Mouse (Mus musculus): ENCODE results near the gene Pex10.

DNA sequence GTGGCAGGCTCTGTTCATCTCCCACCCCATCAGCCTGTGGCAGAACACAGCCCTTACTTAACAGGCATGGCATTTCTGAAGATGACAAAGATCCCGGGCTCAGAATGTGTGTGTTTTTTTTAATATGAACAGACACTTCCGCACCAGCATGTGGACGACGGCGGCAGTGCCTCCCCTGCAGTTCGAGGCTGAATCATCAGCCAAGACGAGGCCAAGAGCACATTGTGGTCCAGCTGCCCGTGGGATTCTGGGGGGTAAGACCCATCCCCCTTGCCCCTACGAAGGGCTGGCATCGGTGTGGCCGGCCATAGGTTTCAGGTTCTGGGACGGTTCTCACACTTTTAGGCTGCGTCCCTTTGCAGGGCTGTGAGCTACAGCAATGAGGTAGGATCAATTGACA lies 32.0 kb upstream of the Pex10 start:
- no peak for TF ChIP-seq CTCF (IDR thresholded peaks at IDR 0.05; ENCODE audit: low read depth, low read length)
- no peak for TF ChIP-seq POLR2A (IDR thresholded peaks at IDR 0.05; ENCODE audit: insufficient read depth, low read length)
- TF ChIP-seq EP300 (IDR thresholded peaks at IDR 0.05; ENCODE audit: insufficient read depth, low read depth, low read length): no peak
